Mouse (Mus musculus): ENCODE results near the gene Rfng. TPM values are rescaled to one million over a fixed set of nuclear protein-coding genes. Genes with fewer than 3 reads are reported as not detected.

Rfng gene
- polyA plus RNA-seq, 1 experiment: not detected

DNA sequence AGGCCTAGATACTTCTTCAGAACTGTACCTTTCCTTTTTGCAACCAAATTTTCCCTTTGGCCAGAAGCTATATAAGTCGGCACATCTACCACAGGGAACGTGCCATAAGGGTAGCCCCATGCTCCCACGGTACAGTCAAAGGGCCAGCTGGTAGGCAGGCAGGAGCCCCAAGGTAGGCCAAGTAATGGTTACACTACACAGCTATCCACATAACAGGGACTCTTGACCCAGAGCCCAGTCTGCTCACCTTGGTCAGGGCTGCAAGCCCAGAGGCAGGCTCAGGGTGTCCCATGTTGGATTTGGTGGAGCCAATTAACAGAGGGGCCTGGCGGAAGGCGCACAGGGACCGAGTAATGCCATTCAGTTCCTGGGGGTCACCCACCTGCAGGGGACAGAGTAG is 35.5 kb upstream of the Rfng start:
- 88% methylated on average over 6 of the region's 6 CpGs for WGBS
- TF ChIP-seq POLR2A (IDR thresholded peaks at IDR 0.05; ENCODE audit: insufficient read depth, low read depth, low read length) (no peak), CTCF (IDR thresholded peaks at IDR 0.05; ENCODE audit: insufficient read depth, low read depth, low read length) (no peak)
- H3K4me1 ChIP-seq (ENCODE audit: control insufficient read depth, insufficient read depth, low read length): peaks cover 22% of the 10 kb centered on the region
- no peak overlapping the region for H3K27ac ChIP-seq (ENCODE audit: insufficient read depth, low read depth, low read length)
- no peak overlapping the region for H3K4me3 ChIP-seq (ENCODE audit: insufficient read depth, low read depth, low read length)

DNA sequence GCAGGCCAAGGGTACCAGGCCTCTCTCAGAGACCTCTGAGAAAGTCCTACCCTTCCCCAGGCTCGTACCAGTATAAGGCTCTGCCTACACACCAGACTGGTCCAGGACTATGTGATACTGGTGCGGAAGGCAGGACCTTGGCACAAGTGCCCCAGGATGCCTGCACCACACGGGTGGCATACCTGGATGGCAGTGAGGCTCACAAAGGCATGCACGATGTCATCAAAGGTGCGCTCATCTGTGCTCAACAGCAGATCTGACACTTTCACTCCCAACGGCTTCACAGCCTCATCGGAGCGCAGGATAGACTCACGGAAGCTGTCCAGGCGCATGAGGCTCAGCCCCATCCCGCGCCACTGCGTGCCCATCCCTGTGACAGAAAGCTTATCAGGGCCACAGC is 34.2 kb upstream of the Rfng start:
- 95% methylated on average over 13 of the region's 13 CpGs for WGBS
- Histone ChIP-seq H3K27ac (ENCODE audit: insufficient read depth, low read depth, low read length) (no peak overlapping the region), H3K4me1 (ENCODE audit: control insufficient read depth, insufficient read depth, low read length) (peaks cover 22% of the 10 kb centered on the region), H3K4me3 (ENCODE audit: insufficient read depth, low read depth, low read length) (no peak overlapping the region)
- TF ChIP-seq POLR2A (IDR thresholded peaks at IDR 0.05; ENCODE audit: insufficient read depth, low read depth, low read length) (no peak), CTCF (IDR thresholded peaks at IDR 0.05; ENCODE audit: insufficient read depth, low read depth, low read length) (no peak)

DNA sequence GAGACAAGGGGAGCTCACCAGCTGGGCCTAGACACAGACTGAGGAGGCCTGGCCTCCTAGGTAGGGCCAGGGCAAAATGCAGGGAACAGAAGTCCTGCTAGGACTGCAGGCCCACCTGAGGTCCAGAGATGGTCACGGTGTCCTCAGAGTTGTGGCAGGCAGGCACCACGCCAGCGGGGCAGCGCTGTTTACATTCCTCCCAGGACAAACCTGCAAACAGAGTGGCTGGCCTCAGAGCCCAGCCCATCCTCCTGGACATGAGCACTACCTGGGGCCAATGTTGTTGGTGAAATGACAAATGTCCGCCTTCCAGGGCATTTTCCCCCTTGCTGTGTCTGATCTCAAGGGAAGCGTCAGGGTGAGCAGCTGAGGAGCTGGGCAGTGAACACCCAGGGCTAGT is 33.4 kb upstream of the Rfng start:
- H3K4me1 ChIP-seq (ENCODE audit: control insufficient read depth, insufficient read depth, low read length): peaks cover 22% of the 10 kb centered on the region
- TF ChIP-seq POLR2A (IDR thresholded peaks at IDR 0.05; ENCODE audit: insufficient read depth, low read depth, low read length): no peak
- no peak for TF ChIP-seq CTCF (IDR thresholded peaks at IDR 0.05; ENCODE audit: insufficient read depth, low read depth, low read length)
- H3K4me3 ChIP-seq (ENCODE audit: insufficient read depth, low read depth, low read length): no peak overlapping the region
- 93% methylated on average over 6 of the region's 6 CpGs for WGBS
- H3K27ac ChIP-seq (ENCODE audit: insufficient read depth, low read depth, low read length): no peak overlapping the region

DNA sequence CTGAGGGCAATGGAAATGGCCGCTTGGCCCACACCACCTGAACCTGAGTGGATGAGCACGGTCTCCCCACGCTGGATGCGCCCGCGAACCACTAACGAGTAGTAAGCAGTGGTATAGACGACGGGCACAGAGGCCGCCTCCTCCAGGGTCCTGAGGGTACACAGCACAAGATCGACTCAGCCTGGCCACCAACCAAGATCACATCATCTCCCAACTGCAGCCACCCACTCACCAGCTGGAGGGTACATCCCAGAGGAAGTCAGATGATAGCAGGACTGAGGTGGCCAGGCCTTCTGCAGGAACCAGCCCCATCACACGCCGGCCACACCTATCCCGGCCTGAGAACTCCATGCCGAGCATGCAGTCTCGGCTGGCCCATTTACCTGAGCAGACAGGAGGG is 28.1 kb upstream of the Rfng start:
- H3K27ac ChIP-seq (ENCODE audit: insufficient read depth, low read depth, low read length): no peak overlapping the region
- WGBS: 83% methylated on average over 16 of the region's 16 CpGs
- peaks cover 7% of the 10 kb centered on the region for H3K4me1 ChIP-seq (ENCODE audit: control insufficient read depth, insufficient read depth, low read length)
- TF ChIP-seq POLR2A (IDR thresholded peaks at IDR 0.05; ENCODE audit: insufficient read depth, low read depth, low read length) (no peak), CTCF (IDR thresholded peaks at IDR 0.05; ENCODE audit: insufficient read depth, low read depth, low read length) (no peak)
- no peak overlapping the region for H3K4me3 ChIP-seq (ENCODE audit: insufficient read depth, low read depth, low read length)

DNA sequence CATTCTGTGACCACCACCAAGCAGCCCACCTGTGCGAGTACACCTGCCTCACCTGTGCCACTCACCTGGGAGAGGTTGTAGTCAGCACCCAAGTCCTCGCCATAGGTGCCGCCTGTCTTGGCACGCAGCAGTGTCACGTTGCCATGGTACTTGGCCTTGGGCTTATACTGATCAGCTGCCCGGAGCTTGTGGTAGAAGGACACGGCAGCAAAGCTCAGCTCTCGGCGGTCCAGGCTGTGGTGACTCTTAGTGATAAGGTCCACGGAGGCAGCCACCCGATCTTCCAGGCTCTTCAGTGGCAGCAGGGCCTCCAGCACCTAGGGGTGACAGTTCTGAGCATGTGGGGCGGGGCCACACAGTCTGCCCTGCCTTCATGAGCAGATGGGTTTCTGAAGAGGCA is 24.0 kb upstream of the Rfng start:
- Histone ChIP-seq H3K4me3 (ENCODE audit: insufficient read depth, low read depth, low read length) (no peak overlapping the region), H3K4me1 (ENCODE audit: control insufficient read depth, insufficient read depth, low read length) (peaks cover 7% of the 10 kb centered on the region), H3K27ac (ENCODE audit: insufficient read depth, low read depth, low read length) (no peak overlapping the region)
- TF ChIP-seq CTCF (IDR thresholded peaks at IDR 0.05; ENCODE audit: insufficient read depth, low read depth, low read length): no peak
- 86% methylated on average over 12 of the region's 12 CpGs for WGBS

DNA sequence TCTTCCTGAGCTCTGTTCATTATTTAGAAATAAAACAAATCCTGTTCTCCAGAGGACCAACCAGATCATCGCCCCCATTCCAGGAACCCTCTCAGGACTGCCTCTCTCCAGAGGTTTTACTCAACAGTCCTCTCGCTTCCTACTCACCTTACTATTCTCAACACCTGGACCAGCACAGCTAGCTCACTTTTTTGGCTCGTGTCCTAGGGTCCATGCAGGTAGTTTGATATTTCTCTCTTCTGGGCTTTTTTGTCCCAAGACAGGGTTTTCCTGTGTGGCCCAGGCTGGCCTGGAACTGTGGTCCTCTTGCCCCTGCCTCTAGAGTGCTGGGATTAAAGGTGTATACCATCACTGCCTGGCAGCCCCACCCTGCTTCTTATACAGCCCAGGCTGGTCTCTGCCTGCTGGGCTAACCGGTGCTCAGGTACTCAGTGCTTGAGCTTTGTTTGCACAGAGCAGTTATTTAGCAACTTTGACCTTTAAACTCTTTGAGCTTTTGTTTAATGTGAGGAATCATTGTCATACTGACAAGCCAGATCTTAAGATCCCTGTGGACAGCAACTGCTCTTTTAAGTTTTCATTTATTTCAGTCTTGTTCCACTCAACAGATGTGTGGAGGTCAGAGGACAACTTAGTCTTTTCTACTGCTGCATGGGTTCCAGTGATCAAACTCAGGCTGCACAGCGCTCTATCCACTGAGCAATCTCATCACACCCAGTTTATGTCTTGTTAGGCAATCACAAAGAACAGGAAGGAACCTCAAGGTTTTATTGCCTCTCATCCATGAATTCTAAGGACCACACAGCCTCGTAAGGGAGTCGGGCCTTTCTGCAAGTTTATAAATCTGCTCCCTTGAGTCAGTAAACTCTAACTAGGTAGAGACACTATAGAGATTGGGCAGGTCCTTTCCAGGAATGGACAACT is 21.6 kb upstream of the Rfng start:
- no peak overlapping the region for H3K27ac ChIP-seq (ENCODE audit: insufficient read depth, low read depth, low read length)
- no peak for TF ChIP-seq POLR2A (IDR thresholded peaks at IDR 0.05; ENCODE audit: insufficient read depth, low read depth, low read length)
- TF ChIP-seq CTCF (IDR thresholded peaks at IDR 0.05; ENCODE audit: insufficient read depth, low read depth, low read length): no peak
- WGBS: 81% methylated on average over 7 of the region's 7 CpGs
- H3K4me3 ChIP-seq (ENCODE audit: insufficient read depth, low read depth, low read length): no peak overlapping the region
- H3K4me1 ChIP-seq (ENCODE audit: control insufficient read depth, insufficient read depth, low read length): no peaks in the 10 kb centered on the region

DNA sequence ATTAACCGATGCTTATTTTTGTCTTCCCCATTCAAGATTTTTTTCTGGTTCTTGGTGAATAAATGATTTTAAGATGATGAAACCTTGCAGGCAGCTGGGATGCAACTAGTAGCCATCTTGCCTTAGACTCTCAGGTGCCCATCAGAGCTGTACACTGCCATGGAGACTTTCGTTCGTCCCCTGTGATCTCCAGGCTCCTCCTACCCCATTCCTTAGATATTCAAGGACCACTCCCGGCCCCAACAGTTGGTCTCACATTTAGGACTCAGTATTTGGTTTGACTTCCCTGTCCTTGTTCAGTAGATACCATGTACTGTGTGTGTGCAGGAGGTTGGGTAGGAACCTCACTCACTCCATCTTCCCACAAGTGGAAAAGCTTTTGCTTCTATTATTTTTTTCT is 20.8 kb upstream of the Rfng start:
- TF ChIP-seq POLR2A (IDR thresholded peaks at IDR 0.05; ENCODE audit: insufficient read depth, low read depth, low read length) (no peak), CTCF (IDR thresholded peaks at IDR 0.05; ENCODE audit: insufficient read depth, low read depth, low read length) (no peak)
- 76% methylated on average over 4 of the region's 4 CpGs for WGBS
- no peak overlapping the region for H3K4me3 ChIP-seq (ENCODE audit: insufficient read depth, low read depth, low read length)
- no peaks in the 10 kb centered on the region for H3K4me1 ChIP-seq (ENCODE audit: control insufficient read depth, insufficient read depth, low read length)
- no peak overlapping the region for H3K27ac ChIP-seq (ENCODE audit: insufficient read depth, low read depth, low read length)

DNA sequence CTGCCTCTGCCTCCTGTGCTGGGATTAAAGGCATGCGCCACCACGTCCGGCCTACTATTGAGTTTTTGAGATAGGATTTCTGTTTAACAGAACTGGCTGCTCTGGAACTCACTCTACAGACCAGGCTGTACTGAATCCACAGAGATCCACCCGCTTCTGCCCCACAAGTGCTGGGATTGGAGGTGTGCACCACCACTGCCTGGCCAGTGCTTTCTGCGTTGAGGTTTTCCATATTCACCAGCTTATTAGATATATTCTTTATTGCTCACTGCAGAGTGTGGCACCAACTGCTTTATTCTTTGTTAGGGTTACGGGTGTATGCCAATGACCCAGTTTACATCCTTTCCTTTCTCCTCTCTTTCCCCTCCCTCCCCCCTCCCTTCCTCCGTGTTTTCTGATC is 20.3 kb upstream of the Rfng start:
- WGBS: 79% methylated on average over 7 of the region's 7 CpGs
- Histone ChIP-seq H3K27ac (ENCODE audit: insufficient read depth, low read depth, low read length) (no peak overlapping the region), H3K4me3 (ENCODE audit: insufficient read depth, low read depth, low read length) (no peak overlapping the region), H3K4me1 (ENCODE audit: control insufficient read depth, insufficient read depth, low read length) (no peaks in the 10 kb centered on the region)
- no peak for TF ChIP-seq CTCF (IDR thresholded peaks at IDR 0.05; ENCODE audit: insufficient read depth, low read depth, low read length)
- no peak for TF ChIP-seq POLR2A (IDR thresholded peaks at IDR 0.05; ENCODE audit: insufficient read depth, low read depth, low read length)

DNA sequence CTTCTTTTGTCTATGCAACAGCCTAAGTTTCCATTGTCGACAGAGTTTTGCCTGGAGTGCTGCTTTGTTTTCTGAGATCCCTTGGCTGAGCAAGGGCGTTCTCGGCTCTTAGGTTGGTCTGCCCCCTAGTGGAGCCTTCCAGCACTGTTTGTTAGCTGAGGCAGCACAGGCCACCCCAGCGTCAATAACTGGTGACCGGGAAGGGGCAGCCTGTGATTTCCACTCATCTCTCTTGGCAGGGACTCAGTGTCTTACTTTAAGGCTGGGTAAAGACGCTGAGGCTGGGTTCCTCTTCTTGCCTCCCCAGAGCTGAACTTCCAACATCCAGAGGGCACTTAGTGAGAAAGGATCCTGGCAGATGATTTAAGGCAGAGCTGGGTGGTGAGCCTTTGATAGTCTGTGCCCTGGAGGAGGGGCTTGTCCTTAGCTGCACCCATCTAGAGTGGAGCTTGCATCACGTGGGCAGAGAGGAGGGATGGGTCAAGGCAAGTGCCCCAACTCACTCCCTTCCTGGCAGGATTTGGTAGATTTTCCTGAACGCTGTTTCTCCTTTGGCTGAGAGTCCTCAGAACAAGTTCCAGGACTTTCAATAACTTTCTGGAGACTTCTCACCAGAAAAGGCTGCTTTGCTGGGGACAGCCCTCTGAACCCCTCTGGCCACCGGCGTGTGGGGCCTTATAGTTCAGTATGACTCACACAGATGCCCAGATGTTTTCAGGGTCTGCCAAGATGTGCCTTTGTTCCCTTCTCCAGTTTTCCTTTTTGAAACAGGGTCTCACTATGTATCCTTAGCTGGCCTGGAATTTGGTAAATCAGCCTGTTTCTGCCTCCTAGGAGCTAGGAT is 16.3 kb upstream of the Rfng start:
- WGBS: 7% methylated on average over 10 of the region's 10 CpGs
- peaks cover 5% of the 10 kb centered on the region for H3K4me1 ChIP-seq (ENCODE audit: control insufficient read depth, insufficient read depth, low read length)
- H3K4me3 ChIP-seq (ENCODE audit: insufficient read depth, low read depth, low read length): no peak overlapping the region
- TF ChIP-seq CTCF (IDR thresholded peaks at IDR 0.05; ENCODE audit: insufficient read depth, low read depth, low read length): peak; percentile 73
- TF ChIP-seq POLR2A (IDR thresholded peaks at IDR 0.05; ENCODE audit: insufficient read depth, low read depth, low read length): no peak
- peak overlapping the region; percentile 38 for H3K27ac ChIP-seq (ENCODE audit: insufficient read depth, low read depth, low read length)
